Mouse (Mus musculus) thymus, adult 18-20 months (tissue): Measurements from ENCODE around the gene Dab2ip.

ENCODE experiments used
- DNase-seq, 2 experiments: peaks; one replicate each; pipeline ENCODE4 v3.0.0; 2022; ENCODE audit warnings: mixed read lengths in 2 of 2

Dab2ip gene

GRCm38 (mm10) chr2:35720550-35720949 is 162.5 kb downstream of the Dab2ip start:
- DNase-seq = no peak

DNA sequence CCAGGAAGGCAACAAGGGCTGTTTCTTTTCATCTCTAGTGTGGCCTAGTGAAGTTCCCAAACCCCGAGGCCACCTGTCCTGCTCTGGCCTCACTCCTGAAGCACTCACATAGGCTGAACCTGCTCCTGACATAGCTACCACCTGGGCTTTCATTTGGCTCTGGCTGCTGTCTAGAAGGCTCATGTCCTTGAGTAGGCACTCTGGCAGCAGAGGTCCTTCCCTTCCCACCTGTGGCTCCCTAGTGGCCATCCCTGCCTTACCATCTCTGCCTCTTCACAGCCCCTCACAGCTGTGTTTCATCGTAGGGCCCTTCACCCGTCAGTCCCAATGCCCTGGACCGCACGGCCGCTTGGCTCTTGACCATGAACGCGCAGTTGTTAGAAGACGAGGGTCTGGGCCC is 162.9 kb downstream of the Dab2ip start:
- no peak for DNase-seq

GRCm38 (mm10) chr2:35722821-35723220 is 164.8 kb downstream of the Dab2ip start:
- DNase-seq = no peak

- no peak for DNase-seq
These were observed 165.2 kb downstream of the Dab2ip start for GRCm38 (mm10) chr2:35723267-35723666.

DNA sequence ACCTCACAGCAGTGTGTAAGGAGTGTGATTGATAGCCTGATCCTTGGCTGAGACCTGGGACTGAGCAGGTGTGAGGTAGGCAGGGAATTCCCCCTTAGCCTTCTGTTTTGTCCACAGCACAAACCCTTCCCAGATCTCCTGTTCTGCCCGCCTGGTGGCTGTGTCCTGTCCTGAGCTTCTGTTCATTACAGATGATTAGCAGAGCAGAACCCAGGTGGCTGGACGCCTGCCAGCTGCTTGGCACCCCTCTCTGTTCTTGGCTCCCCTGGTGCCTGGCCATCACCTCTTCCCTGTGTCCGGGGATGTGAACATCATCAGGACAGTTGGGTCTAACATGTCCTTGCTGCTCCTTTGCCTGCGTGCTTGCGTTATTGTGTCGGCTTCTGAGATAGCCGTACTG is 165.6 kb downstream of the Dab2ip start:
- no peak for DNase-seq

DNA sequence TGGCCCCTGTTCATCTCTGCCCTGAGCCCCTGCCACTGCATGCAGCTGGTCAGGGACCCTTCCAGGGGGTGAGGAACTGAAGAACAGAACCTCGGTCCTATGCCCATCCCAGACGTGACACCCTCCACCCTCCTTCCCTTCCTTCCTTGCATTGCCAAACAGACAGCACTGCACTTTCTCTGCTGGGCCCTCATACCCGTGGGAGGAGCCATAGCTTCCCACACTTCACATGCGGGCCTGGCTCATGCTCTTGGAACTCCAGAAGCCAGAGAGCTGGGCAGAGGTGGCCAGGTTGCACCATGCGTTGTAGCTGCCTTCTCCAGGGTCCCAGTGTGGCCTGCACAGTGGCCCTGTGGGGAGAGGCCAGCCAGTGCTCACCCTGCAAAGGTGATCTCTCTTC is 170.6 kb downstream of the Dab2ip start:
- no peak for DNase-seq

DNA sequence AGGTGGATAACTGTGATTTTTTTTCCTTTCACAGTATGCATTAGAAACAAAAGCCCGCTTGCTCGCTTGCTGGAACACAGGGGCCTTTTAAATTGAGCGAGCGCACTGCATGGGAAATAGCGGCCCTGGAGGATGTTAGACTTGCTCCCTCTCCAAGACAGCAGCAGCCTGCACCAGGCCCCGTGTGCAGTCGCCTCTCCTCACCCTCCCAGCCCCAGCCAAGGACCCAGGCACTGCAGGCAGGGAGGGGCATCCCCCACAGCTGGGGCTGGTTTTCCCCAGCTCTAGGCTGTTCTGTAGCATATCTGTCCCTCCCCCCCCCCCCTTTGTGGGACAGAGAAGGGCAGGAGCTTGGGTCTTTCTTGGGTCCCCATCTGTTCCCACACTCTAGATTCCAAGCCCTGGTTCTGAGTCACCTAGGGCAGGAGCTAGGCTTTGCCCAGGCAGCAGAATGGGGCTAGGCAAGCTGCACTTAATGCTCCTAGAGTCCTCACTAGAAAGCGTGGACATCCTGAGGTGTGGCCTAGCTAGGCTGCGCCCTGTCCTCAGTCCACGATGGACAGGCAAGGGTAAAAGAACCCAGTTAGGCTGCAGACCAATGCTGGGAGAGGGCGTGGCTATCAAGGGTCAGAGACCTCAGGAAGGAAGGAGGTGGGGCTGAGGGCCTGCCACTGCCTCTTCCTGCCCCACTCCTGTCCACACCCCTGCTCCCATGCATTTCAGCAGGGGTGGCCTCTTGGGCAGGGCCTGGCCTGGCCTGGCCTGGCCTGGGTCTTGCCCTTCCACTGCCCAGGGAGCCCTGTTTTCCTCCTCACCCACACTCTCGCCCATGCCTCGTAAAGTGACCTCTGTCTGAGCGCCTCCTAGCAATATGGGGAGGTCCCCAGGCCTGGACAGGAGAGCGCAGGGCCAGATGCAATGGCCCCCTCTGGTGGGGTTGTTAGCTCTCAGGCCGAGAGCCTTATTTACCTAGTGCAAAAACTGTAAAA is 171.3 kb downstream of the Dab2ip start:
- no peak for DNase-seq

GRCm38 (mm10) chr2:35731671-35732449 is 173.8 kb downstream of the Dab2ip start:
- no peak for DNase-seq

- DNase-seq = no peak
These were observed 176.9 kb downstream of the Dab2ip start for GRCm38 (mm10) chr2:35735001-35735400.

- DNase-seq = no peak
These were observed 178.0 kb downstream of the Dab2ip start for GRCm38 (mm10) chr2:35736061-35736460.

GRCm38 (mm10) chr2:35737467-35738027 is 179.5 kb downstream of the Dab2ip start:
- DNase-seq = no peak

DNA sequence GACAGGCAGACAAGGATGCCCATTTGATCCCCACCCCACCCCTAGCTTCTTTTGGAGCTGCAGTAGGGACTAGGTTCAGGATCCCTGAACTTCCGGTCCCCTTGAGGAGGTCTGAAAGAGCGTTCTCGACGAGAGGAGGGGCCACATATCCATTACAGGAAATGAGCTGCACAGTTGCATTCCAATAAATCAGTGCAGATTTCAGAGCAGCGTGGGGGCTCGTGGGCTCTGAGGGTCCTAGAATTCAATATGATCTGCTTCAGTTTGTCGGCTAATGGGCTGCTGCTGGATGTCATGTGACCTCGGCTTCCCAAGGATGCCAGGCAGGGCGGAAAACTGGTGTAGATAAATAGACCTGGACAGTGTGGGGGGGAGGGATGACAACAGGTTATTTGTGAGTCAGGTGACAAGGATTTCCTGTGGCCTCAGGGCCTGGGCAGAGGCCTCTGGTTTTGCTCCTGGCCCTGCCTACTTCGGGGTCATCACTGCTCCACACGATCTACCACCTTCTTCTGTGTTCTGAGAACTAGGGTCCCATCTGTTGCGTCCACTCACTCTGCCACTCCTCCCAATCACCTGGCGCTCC is 181.7 kb downstream of the Dab2ip start:
- no peak for DNase-seq

DNA sequence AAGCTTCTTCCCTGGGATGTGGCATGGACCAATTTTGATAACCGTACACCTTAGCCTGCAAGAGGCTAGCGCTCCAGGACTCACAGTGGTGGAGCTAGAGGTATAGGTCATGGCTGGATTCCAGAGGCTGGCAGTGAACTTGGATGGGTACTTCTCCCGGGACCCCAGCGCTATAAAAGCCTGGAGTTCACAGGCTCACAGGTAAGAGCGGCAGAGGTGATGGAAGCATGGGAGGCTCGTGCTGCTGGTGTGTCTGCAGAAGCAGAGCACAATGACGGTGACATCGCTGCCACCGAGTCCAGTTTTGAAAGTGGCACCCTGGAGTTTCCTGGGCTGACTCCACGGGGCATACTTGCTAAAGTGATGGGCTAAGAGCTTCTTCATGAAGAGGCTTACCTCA is 187.8 kb downstream of the Dab2ip start:
- no peak for DNase-seq

- no peak for DNase-seq
These were observed 188.6 kb downstream of the Dab2ip start for GRCm38 (mm10) chr2:35746638-35747037.

- DNase-seq = no peak
These were observed 189.4 kb downstream of the Dab2ip start for GRCm38 (mm10) chr2:35747371-35748035.

- DNase-seq = no peak
These were observed 192.6 kb downstream of the Dab2ip start for GRCm38 (mm10) chr2:35750533-35751141.

DNA sequence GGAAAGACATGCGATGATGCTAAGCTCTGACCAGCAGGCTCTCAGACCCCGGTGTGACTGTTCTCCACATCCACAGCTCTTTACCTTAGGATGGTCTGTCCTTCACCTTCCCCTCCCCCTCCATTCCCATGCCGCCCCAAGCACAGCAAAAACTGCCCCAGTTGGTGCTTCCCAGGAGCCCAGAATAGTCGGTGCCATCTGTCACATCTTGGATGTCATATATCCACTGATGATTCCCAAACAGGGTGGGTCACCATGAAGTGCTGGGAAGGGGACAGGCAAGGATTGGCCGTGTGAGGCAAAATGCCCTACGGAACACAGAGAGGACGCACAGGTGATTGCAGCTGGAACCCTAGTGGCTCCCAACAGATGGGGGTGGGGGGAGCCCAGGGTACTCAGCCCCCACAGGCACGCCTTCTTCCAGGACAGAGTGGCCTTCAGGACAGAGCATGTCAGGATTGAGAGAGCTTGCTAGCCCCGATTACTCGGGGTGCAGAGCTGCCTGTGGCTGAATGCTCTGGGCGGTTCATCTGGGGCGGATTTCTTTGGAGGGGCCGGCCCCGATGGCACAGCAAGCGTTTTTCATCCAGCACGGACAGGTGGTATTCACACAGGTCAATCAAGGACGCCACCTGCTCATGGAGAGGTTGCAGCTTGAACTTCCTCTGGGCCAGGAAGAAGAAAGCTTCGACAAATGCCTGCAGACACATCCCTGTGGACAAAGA is 193.9 kb downstream of the Dab2ip start:
- DNase-seq = no peak

GRCm38 (mm10) chr2:35756467-35756866 is 198.4 kb downstream of the Dab2ip start:
- DNase-seq = no peak

DNA sequence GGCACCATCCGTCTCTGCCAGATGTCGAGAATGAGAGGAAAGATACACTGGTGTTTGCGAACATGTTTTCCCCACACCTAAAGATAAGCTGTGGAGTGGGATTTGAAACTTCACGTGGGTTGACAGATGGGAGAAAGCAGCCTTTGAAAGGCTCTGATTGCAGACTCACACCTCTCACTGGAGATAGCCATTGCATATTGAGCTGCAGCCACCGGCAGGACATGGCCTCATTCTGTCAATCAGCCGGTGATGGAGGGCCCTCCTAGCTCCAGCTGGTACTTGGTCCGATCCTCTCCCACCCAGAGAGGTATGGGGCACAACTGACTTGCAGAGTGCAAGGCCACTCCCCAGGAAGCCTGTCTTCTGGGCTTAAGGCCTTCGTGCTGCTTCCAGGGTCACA is 202.3 kb downstream of the Dab2ip start:
- no peak for DNase-seq

- no peak for DNase-seq
These were observed 202.8 kb downstream of the Dab2ip start for GRCm38 (mm10) chr2:35760867-35761266.

DNA sequence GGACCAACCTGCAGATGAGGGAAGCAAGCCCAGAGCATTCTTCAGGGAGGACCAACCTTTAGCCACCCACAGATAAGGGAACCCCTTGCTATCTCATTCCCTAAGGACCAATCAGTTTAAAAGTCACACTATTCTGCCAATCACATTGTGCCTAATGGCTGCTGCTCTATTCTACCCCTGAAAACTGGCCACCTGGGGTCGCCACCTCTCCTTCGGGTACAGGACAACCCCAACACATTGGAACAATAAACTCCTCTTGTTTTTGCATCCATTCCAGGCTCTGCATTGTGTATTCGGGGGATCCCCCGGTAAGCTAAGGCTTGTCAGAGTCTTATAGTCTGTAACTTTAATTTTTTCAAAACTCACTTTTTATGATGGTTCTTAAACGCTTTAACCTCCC is 203.4 kb downstream of the Dab2ip start:
- DNase-seq = no peak
